Mouse (Mus musculus) lung, postnatal 0 days (tissue): Measurements from ENCODE around the gene Adh1.

ENCODE experiments used
- CTCF ChIP-seq: IDR thresholded peaks from 2 replicates; pipeline ENCODE4 v1.5.1; 2016; ENCODE audit warnings: antibody characterized with exemption, mild to moderate bottlenecking
- EP300 ChIP-seq: IDR thresholded peaks from 2 replicates; pipeline ENCODE4 v1.6.1; 2016; ENCODE audit warnings: antibody characterized with exemption, mild to moderate bottlenecking, control low read depth

DNA sequence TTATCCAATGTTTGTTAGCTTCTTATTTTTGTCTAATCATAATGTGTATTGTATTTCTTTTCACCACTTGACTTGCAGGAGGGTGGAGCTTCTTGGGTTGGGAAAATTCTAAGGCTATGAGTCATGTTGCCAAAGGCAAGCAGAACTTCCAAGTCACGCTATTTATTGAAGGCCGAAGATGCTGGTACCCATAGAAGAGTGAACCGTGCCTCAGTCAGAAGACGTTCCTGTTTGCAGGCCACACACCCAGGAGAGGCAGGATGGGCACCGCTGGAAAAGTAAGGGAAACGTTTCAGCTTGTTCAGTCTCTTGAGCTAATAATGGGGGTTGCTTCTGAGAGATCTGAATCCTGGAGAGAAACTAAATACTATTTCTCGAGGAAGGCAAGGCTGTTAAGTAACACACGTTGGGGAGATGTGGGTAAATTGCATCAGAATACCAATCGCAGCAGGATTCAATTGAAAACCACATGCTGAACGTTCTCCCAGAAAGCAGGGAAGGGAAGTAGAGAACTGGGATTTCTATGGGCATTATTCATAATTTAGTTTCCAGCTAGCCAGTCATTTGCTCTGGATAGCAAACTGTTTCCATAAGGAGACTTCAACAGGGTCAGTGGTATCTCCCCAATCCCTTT lies 43.0 kb upstream of the Adh1 start, which contains the start of gene Adh7:
- no peak for TF ChIP-seq EP300
- no peak for TF ChIP-seq CTCF
